8 mouse cellular contexts compared by ENCODE assay signal in the genomic region with DNA sequence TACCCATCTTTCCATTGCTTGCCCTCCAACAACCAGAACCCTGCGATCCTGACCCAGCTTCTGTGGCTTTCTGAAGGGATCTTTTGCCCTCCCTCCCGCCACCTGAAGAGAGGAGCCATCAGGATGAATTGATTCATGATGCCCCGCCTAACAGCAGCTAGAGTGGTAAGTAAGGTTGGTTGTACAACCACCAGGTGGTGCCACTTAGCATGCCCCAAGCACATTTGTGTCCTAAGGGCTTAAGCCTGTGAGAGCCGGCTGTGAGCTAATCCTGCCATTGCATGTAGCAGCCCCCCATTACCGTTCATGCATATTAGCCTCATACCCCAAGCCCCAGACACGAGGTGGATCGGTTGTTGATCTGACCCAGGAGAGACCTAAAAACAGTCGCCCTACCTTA. TPM values are rescaled to one million over a fixed set of nuclear protein-coding genes. Genes with fewer than 3 reads are reported as not detected.
DNase-seq lines count a peak whose midpoint lies in the region; ATAC-seq and TF ChIP-seq lines count a peak whose summit lies in the region.

No protein-coding gene starts in this region.

- DNase-seq in cerebellum, adult 9-10 months, result peak; percentile 79
- DNase-seq in cerebellum, adult 8-10 months, result no peak
- DNase-seq in G1E (ENCODE audit: low spot score), result peak; percentile 73
- peak; percentile 62 to 64 for DNase-seq in cerebellum, postnatal 36 days
- peak; percentile 83 for DNase-seq in kidney, postnatal 0 days (ENCODE audit: low spot score)
- peak; percentile 63 to 78 for DNase-seq in lung, postnatal 4 days
- DNase-seq in spleen, adult 12 weeks (ENCODE audit: low spot score), result peak; percentile 75

- ATAC-seq in G1E (ENCODE audit: extremely low read depth, insufficient number of reproducible peaks, low FRiP score, poor library complexity, severe bottlenecking), result no peak
- no peak for ATAC-seq in heart, embryonic 11.5 days (replicated peaks; ENCODE audit: insufficient number of reproducible peaks, low FRiP score, low TSS enrichment)
- ATAC-seq in kidney, postnatal 0 days (replicated peaks; ENCODE audit: low FRiP score, low read depth), result no peak

- H3K9ac ChIP-seq in heart, embryonic 11.5 days (ENCODE audit: low read depth, low read length), result peak overlapping the region; percentile 29; the same call in 1 of the 2 replicates
- 0 out of 2 replicates have a peak overlapping the region, but pooled peaks have one; percentile 18 for H3K9ac ChIP-seq in kidney, postnatal 0 days (ENCODE audit: low read depth, low read length)

- H3K27ac ChIP-seq in heart, embryonic 11.5 days (ENCODE audit: low read depth, low read length), result peak overlapping the region; percentile 95
- peak overlapping the region; percentile 87 for H3K27ac ChIP-seq in kidney, postnatal 0 days

- peaks cover 50% of the 10 kb centered on the region for H3K36me3 ChIP-seq in G1E (replicated peaks)
- H3K36me3 ChIP-seq in heart, embryonic 11.5 days (ENCODE audit: control insufficient read depth, insufficient read depth, low read length), result peaks cover 4% of the 10 kb centered on the region
- 0 out of 2 replicates have a peak, but pooled peaks cover 5% of the 10 kb centered on the region for H3K36me3 ChIP-seq in kidney, postnatal 0 days (ENCODE audit: insufficient read depth, low read length)

- no peaks in the 10 kb centered on the region for H3K27me3 ChIP-seq in G1E (ENCODE audit: insufficient read depth, low read length)
- H3K27me3 ChIP-seq in heart, embryonic 11.5 days (ENCODE audit: control insufficient read depth, insufficient read depth, low read length), result no peaks in the 10 kb centered on the region
- no peaks in the 10 kb centered on the region for H3K27me3 ChIP-seq in kidney, postnatal 0 days (ENCODE audit: insufficient read depth, low read length)

- peak; percentile 25; the same call in 1 of the 2 replicates for TF ChIP-seq CTCF in G1E (IDR thresholded peaks at IDR 0.05; ENCODE audit: low read depth, low read length)
- peak; percentile 74 for TF ChIP-seq CTCF in kidney, postnatal 0 days (IDR thresholded peaks at IDR 0.05; ENCODE audit: low read depth)

- H3K4me1 ChIP-seq in G1E (ENCODE audit: insufficient read depth, low read depth, low read length), result peaks cover 80% of the 10 kb centered on the region
- peaks cover 20% of the 10 kb centered on the region for H3K4me1 ChIP-seq in heart, embryonic 11.5 days (ENCODE audit: control insufficient read depth, insufficient read depth, low read length)
- peaks cover 14% of the 10 kb centered on the region; the same call in 1 of the 2 replicates for H3K4me1 ChIP-seq in kidney, postnatal 0 days (replicated peaks; ENCODE audit: insufficient read depth, low read length)

- H3K4me2 ChIP-seq in heart, embryonic 11.5 days, result peak overlapping the region; percentile 98
- H3K4me2 ChIP-seq in kidney, postnatal 0 days (ENCODE audit: low read length), result peak overlapping the region; percentile 93

- peak overlapping the region; percentile 96; the same call in 1 of the 2 replicates for H3K4me3 ChIP-seq in G1E (ENCODE audit: low read depth, low read length)
- peak overlapping the region; percentile 78; the same call in 1 of the 2 replicates for H3K4me3 ChIP-seq in heart, embryonic 11.5 days (ENCODE audit: low read depth, low read length)
- H3K4me3 ChIP-seq in kidney, postnatal 0 days (replicated peaks; ENCODE audit: low read depth, low read length), result peak overlapping the region; percentile 86; the same call in 1 of the 2 replicates

- 9% methylated on average over 8 of the region's 8 CpGs for WGBS in heart, embryonic 11.5 days (ENCODE audit: insufficient replicate concordance)
- WGBS in kidney, postnatal 0 days, result 4% methylated on average over 8 of the region's 8 CpGs

- H3K9me3 ChIP-seq in G1E (replicated peaks), result no peaks in the 10 kb centered on the region
- H3K9me3 ChIP-seq in heart, embryonic 11.5 days (replicated peaks; ENCODE audit: control insufficient read depth, low read length), result no peaks in the 10 kb centered on the region
- H3K9me3 ChIP-seq in kidney, postnatal 0 days (replicated peaks; ENCODE audit: low read length), result no peaks in the 10 kb centered on the region

RNA-seq across cellular contexts. Expression of gene Klf16, which starts 1.8 kb away (rescaled TPM):
- 10.8 and 14.0 TPM in 2 replicates for total RNA-seq in G1E (2014; fragmentation: Nextera tagmentation)
- total RNA-seq in G1E (2017), result 6.1 and 8.1 TPM in 2 replicates
- polyA plus RNA-seq in G1E (2012), result 105 and 141 TPM in 2 replicates
- 4.9 and 5.5 TPM in 2 replicates for polyA plus RNA-seq in heart, embryonic 11.5 days (2014; fragmentation: Nextera tagmentation; extraction: Ambion mirVana)
- 8.1 and 8.8 TPM in 2 replicates for polyA plus RNA-seq in kidney, postnatal 0 days (2015; fragmentation: Nextera tagmentation; extraction: Ambion mirVana)

RNA-seq across cellular contexts. Expression of gene Abhd17a, which starts 11.2 kb away (rescaled TPM):
- total RNA-seq in G1E (2014; fragmentation: Nextera tagmentation), result 12.4 and 14.6 TPM in 2 replicates
- total RNA-seq in G1E (2017), result 37.8 and 44.0 TPM in 2 replicates
- 574 and 928 TPM in 2 replicates for polyA plus RNA-seq in G1E (2012)
- 94.3 and 100 TPM in 2 replicates for polyA plus RNA-seq in heart, embryonic 11.5 days (2014; fragmentation: Nextera tagmentation; extraction: Ambion mirVana)
- 104 and 121 TPM in 2 replicates for polyA plus RNA-seq in kidney, postnatal 0 days (2015; fragmentation: Nextera tagmentation; extraction: Ambion mirVana)

RNA-seq across cellular contexts. Expression of gene Rexo1, which starts 17.6 kb away (rescaled TPM):
- 62.1 and 68.3 TPM in 2 replicates for total RNA-seq in G1E (2014; fragmentation: Nextera tagmentation)
- 10.9 and 14.3 TPM in 2 replicates for total RNA-seq in G1E (2017)
- polyA plus RNA-seq in G1E (2012), result 148 and 173 TPM in 2 replicates
- 18.0 and 18.1 TPM in 2 replicates for polyA plus RNA-seq in heart, embryonic 11.5 days (2014; fragmentation: Nextera tagmentation; extraction: Ambion mirVana)
- polyA plus RNA-seq in kidney, postnatal 0 days (2015; fragmentation: Nextera tagmentation; extraction: Ambion mirVana), result 16.8 and 17.3 TPM in 2 replicates

RNA-seq across cellular contexts. Expression of gene Scamp4, which starts 23.8 kb away (rescaled TPM):
- total RNA-seq in G1E (2014; fragmentation: Nextera tagmentation) (37.5 and 39.4 TPM in 2 replicates), G1E (2017) (12.7 and 12.9 TPM in 2 replicates)
- 72.8 and 87.0 TPM in 2 replicates for polyA plus RNA-seq in G1E (2012)
- polyA plus RNA-seq in heart, embryonic 11.5 days (2014; fragmentation: Nextera tagmentation; extraction: Ambion mirVana), result 76.9 and 78.1 TPM in 2 replicates
- 80.7 and 87.2 TPM in 2 replicates for polyA plus RNA-seq in kidney, postnatal 0 days (2015; fragmentation: Nextera tagmentation; extraction: Ambion mirVana)

RNA-seq across cellular contexts. Expression of gene Adat3, which starts 23.8 kb away (rescaled TPM):
- total RNA-seq in G1E (2014; fragmentation: Nextera tagmentation) (not detected in 2 replicates), G1E (2017) (1.2 and 1.6 TPM in 2 replicates)
- 19.4 and 23.5 TPM in 2 replicates for polyA plus RNA-seq in G1E (2012)
- polyA plus RNA-seq in heart, embryonic 11.5 days (2014; fragmentation: Nextera tagmentation; extraction: Ambion mirVana), result 6.2 and 6.6 TPM in 2 replicates
- polyA plus RNA-seq in kidney, postnatal 0 days (2015; fragmentation: Nextera tagmentation; extraction: Ambion mirVana), result 5.0 and 6.1 TPM in 2 replicates

Comparison
In these comparisons a context has a peak if more than half of its experiments do, and no peak if none do; other contexts are left out.
1. RNA of gene Klf16, which starts 1.8 kb away (polyA plus RNA-seq): 105 to 141 TPM in G1E; 8.1 to 8.8 TPM in kidney, postnatal 0 days and 4.9 to 5.5 TPM in heart, embryonic 11.5 days; every median in the first group is over 10 times any median in the second.
2. Peak in every context shown above with its lines, with median percentiles within 50 percentile points of each other: H3K4me3 ChIP-seq.